Mouse (Mus musculus): Measurements from ENCODE around the gene Mnat1. TPM values are rescaled to one million over a fixed set of nuclear protein-coding genes. Genes with fewer than 3 reads are reported as not detected.
"Not testable (repeated sequence)": the region's sequence is repeated elsewhere in the genome, so short reads cannot be mapped to it uniquely, and the experiment has no call there.

Mnat1 gene
- polyA plus RNA-seq (2014; fragmentation: Nextera tagmentation; extraction: Ambion mirVana) = 24.5 and 26.7 TPM in 2 replicates

DNA sequence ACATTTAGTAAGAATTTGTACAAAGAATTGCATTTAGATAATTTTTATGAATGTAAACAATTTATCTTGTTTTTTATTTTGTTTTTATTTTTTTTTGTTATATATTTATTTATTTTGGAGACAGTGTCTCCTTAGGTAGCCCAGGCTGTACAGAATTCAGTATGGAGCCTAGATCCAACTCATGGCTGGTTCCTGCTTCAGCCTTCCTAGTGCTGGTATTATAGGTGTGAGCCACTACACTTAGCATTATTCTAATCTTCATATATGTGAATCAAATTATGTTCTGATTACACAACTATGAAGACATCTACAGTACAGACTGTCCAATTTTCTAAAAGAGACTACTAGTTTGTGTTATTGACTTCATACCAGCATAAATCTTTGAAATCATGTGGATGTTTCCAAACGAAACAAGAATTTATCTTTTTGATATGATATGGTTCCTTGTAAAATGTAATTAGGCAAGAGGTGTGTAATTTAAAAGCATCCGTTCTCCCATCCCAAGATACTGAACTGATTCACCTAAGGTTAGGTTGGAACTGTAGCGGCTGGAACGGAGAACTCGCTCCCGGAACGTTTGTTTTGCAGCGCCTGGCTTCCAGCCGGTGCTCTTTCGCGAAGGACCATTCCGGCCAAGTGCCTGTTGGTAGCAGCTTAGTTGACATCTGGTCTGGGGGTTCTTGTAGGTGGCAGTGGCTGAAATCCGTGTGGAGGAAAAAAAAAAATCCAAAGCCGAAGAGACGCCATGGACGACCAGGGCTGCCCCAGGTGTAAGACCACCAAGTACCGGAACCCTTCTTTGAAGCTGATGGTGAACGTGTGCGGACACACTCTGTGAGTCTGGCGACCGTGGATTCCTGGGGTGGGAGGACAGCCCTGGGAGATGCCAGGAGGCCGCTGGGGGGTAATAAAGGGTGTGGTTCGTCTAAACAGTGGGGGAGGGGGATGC is at the start of gene Mnat1:
Gene Mnat1 (plus strand): TSS at position 625 of the 949 bp plus-strand sequence.
- H3K27ac ChIP-seq (ENCODE audit: low read depth, low read length) = no peak within 1 kb of the TSS
- H3K4me1 ChIP-seq (ENCODE audit: control insufficient read depth, insufficient read depth, low read length) = peaks cover 7% of the 10 kb centered on the region
- no peaks in the 10 kb centered on the region for H3K27me3 ChIP-seq (replicated peaks; ENCODE audit: control insufficient read depth, insufficient read depth, low read length)
- ATAC-seq (peak; percentile 81), DNase-seq (ENCODE audit: low spot score) (peak; percentile 75)
- H3K4me3 ChIP-seq (ENCODE audit: low read depth, low read length) = peak within 1 kb of the TSS; percentile 72
- peak within 1 kb of the TSS; percentile 62 for H3K4me2 ChIP-seq (ENCODE audit: low read length)
- no peaks in the 10 kb centered on the region for H3K36me3 ChIP-seq (ENCODE audit: control insufficient read depth, insufficient read depth, low read length)
- H3K9me3 ChIP-seq (replicated peaks; ENCODE audit: control insufficient read depth, low read length) = no peaks in the 10 kb centered on the region
- 1% methylated on average over 23 of the region's 23 CpGs for WGBS
- peak within 1 kb of the TSS; percentile 82 for H3K9ac ChIP-seq (ENCODE audit: low read length)

GRCm38 (mm10) chr12:73081828-73082227 is 41.7 kb upstream of the Mnat1 start:
- not testable (repeated sequence) for DNase-seq (ENCODE audit: low spot score); H3K9me3 ChIP-seq (replicated peaks; ENCODE audit: control insufficient read depth, low read length); H3K27me3 ChIP-seq (replicated peaks; ENCODE audit: control insufficient read depth, insufficient read depth, low read length); H3K27ac ChIP-seq (ENCODE audit: low read depth, low read length); H3K9ac ChIP-seq (ENCODE audit: low read length); H3K36me3 ChIP-seq (ENCODE audit: control insufficient read depth, insufficient read depth, low read length); H3K4me3 ChIP-seq (ENCODE audit: low read depth, low read length); ATAC-seq; H3K4me2 ChIP-seq (ENCODE audit: low read length); H3K4me1 ChIP-seq (ENCODE audit: control insufficient read depth, insufficient read depth, low read length)
- 89% methylated on average over 4 of the region's 4 CpGs for WGBS

DNA sequence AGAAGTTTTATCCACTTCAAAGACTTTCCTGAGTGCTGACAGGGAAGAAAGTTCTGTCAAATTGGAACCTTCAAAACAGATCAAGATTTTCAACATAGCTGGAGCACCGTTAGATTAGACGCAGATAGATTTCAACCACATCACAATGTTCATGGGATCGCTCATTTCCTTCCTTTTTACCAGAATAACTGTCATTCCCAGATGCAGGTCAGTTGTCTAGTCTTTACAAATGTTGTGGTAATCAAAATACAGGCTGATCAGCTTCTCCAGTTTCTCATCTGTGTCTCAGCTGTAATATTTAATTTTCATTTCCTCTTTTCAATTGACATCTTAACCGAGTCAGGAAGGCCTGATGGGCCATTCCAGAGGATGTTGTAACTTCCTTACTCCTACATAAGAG is 39.7 kb upstream of the Mnat1 start:
- H3K27ac ChIP-seq (ENCODE audit: low read depth, low read length) = no peak overlapping the region
- no peak overlapping the region for H3K9ac ChIP-seq (ENCODE audit: low read length)
- no peak for ATAC-seq
- 85% methylated on average over 4 of the region's 4 CpGs for WGBS
- H3K27me3 ChIP-seq (replicated peaks; ENCODE audit: control insufficient read depth, insufficient read depth, low read length) = no peaks in the 10 kb centered on the region
- no peak for DNase-seq (ENCODE audit: low spot score)
- H3K4me3 ChIP-seq (ENCODE audit: low read depth, low read length) = no peak overlapping the region
- H3K4me1 ChIP-seq (ENCODE audit: control insufficient read depth, insufficient read depth, low read length) = no peaks in the 10 kb centered on the region
- no peak overlapping the region for H3K4me2 ChIP-seq (ENCODE audit: low read length)
- H3K9me3 ChIP-seq (replicated peaks; ENCODE audit: control insufficient read depth, low read length) = no peaks in the 10 kb centered on the region
- H3K36me3 ChIP-seq (ENCODE audit: control insufficient read depth, insufficient read depth, low read length) = no peaks in the 10 kb centered on the region

GRCm38 (mm10) chr12:73085739-73086630 is 37.5 kb upstream of the Mnat1 start:
- 19% methylated on average over 11 of the region's 11 CpGs for WGBS
- no peaks in the 10 kb centered on the region for H3K9me3 ChIP-seq (replicated peaks; ENCODE audit: control insufficient read depth, low read length)
- no peak overlapping the region for H3K4me2 ChIP-seq (ENCODE audit: low read length)
- ATAC-seq = no peak
- H3K36me3 ChIP-seq (ENCODE audit: control insufficient read depth, insufficient read depth, low read length) = no peaks in the 10 kb centered on the region
- no peaks in the 10 kb centered on the region for H3K27me3 ChIP-seq (replicated peaks; ENCODE audit: control insufficient read depth, insufficient read depth, low read length)
- DNase-seq (ENCODE audit: low spot score) = no peak
- H3K4me3 ChIP-seq (ENCODE audit: low read depth, low read length) = no peak overlapping the region
- H3K4me1 ChIP-seq (ENCODE audit: control insufficient read depth, insufficient read depth, low read length) = no peaks in the 10 kb centered on the region
- H3K27ac ChIP-seq (ENCODE audit: low read depth, low read length) = no peak overlapping the region
- H3K9ac ChIP-seq (ENCODE audit: low read length) = no peak overlapping the region

DNA sequence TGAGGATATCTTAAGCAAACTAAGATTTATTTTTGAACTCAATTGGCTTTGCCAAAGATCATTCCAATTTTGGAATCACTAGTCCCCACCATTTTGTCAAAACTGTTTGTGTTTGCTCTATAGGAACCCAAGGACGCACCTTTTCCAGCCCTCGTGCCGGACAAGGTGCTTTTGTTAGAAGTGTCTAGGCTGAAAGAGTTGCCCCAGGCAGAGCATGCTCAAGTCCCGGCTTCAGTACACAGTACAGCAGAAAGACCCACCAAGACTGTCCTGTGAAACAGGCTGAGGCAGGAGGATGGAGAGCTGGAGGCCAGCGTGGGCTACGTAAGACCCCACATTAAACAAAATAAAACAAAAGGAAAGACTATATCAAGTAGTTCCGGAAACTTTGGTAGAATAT is 36.4 kb upstream of the Mnat1 start:
- WGBS = 86% methylated on average over 7 of the region's 7 CpGs
- H3K27me3 ChIP-seq (replicated peaks; ENCODE audit: control insufficient read depth, insufficient read depth, low read length) = no peaks in the 10 kb centered on the region
- no peak overlapping the region for H3K4me3 ChIP-seq (ENCODE audit: low read depth, low read length)
- H3K9me3 ChIP-seq (replicated peaks; ENCODE audit: control insufficient read depth, low read length) = no peaks in the 10 kb centered on the region
- no peaks in the 10 kb centered on the region for H3K36me3 ChIP-seq (ENCODE audit: control insufficient read depth, insufficient read depth, low read length)
- DNase-seq (ENCODE audit: low spot score) = no peak
- no peak for ATAC-seq
- H3K4me2 ChIP-seq (ENCODE audit: low read length) = no peak overlapping the region
- H3K27ac ChIP-seq (ENCODE audit: low read depth, low read length) = no peak overlapping the region
- H3K9ac ChIP-seq (ENCODE audit: low read length) = no peak overlapping the region
- no peaks in the 10 kb centered on the region for H3K4me1 ChIP-seq (ENCODE audit: control insufficient read depth, insufficient read depth, low read length)

DNA sequence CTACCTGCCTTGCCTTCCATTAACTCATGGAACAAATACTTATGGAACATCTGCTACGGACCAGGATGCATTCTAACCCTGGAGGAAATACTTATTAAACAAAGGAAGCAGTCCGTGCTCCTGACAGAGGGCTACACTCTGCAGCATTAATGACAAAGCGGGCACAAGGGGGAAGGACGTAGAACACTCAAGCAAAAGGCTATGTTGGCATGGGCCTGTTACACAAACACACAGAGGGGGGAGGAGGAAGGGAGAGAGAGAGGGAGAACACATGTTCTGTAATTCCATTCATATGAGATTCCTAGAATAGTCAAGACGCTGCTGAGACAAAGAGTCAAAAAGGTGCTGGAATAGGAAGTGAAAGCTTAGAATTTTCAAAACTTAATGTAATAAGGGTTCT is 35.0 kb upstream of the Mnat1 start:
- H3K9me3 ChIP-seq (replicated peaks; ENCODE audit: control insufficient read depth, low read length) = no peaks in the 10 kb centered on the region
- no peaks in the 10 kb centered on the region for H3K4me1 ChIP-seq (ENCODE audit: control insufficient read depth, insufficient read depth, low read length)
- H3K27ac ChIP-seq (ENCODE audit: low read depth, low read length) = no peak overlapping the region
- ATAC-seq (no peak), DNase-seq (ENCODE audit: low spot score) (no peak)
- H3K9ac ChIP-seq (ENCODE audit: low read length) = no peak overlapping the region
- WGBS = 66% methylated on average over 5 of the region's 5 CpGs
- no peak overlapping the region for H3K4me2 ChIP-seq (ENCODE audit: low read length)
- H3K36me3 ChIP-seq (ENCODE audit: control insufficient read depth, insufficient read depth, low read length) = no peaks in the 10 kb centered on the region
- no peaks in the 10 kb centered on the region for H3K27me3 ChIP-seq (replicated peaks; ENCODE audit: control insufficient read depth, insufficient read depth, low read length)
- no peak overlapping the region for H3K4me3 ChIP-seq (ENCODE audit: low read depth, low read length)

DNA sequence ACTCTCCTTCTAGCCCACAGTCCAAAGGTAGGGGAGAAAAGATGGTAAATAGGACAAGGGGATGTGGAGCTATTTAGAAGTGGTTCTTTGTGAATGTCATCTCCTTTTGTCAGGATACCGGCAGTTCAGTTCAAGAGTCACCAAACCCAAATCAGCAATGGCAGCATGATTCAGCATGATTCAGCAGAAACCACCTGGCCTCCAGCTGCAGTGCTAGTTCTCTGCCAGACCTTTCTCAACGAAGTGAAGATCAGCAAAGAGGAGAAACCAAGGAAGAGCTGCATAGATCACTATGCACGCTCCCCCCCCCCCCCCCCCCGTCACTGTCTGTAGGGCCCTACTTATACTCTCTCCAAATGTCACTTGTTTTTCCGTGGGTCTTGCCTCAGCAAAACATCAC is 34.6 kb upstream of the Mnat1 start:
- Histone ChIP-seq H3K9ac (ENCODE audit: low read length) (no peak overlapping the region), H3K9me3 (replicated peaks; ENCODE audit: control insufficient read depth, low read length) (no peaks in the 10 kb centered on the region), H3K36me3 (ENCODE audit: control insufficient read depth, insufficient read depth, low read length) (no peaks in the 10 kb centered on the region), H3K27me3 (replicated peaks; ENCODE audit: control insufficient read depth, insufficient read depth, low read length) (no peaks in the 10 kb centered on the region), H3K4me3 (ENCODE audit: low read depth, low read length) (no peak overlapping the region), H3K4me2 (ENCODE audit: low read length) (no peak overlapping the region), H3K27ac (ENCODE audit: low read depth, low read length) (no peak overlapping the region), H3K4me1 (ENCODE audit: control insufficient read depth, insufficient read depth, low read length) (no peaks in the 10 kb centered on the region)
- ATAC-seq (no peak), DNase-seq (ENCODE audit: low spot score) (no peak)
- 65% methylated on average over 5 of the region's 5 CpGs for WGBS

DNA sequence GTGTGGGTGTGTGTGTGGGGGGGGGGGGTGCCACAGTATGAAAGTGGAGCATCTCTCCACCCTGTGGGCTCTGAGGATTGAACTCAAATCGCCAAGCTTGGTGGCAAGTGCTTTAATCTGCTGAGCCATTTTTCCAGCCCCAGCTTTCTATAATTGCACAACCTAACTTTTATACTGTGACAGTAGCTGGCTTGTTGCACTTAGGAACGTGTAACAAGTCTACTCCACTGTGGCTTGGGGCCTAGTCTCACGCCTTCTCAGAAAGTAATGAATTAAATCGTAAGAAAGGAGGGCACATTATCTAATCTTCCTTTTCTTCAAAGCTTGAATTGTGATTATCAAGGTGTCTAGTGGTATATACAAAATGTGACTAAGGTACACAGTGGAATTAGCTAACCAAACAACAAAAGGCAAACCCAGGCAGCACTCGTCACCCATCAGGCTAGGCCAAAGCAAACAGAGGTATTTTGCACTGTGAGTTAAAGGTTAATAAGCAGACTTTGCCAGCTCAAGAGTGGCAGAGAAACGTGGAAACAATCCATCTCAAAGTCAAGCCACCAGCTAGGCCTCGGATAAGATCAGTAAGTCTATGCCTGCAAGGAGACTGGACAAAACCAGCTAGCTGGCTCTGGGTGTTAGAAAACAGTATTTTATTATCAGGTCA is 32.7 kb upstream of the Mnat1 start:
- Histone ChIP-seq H3K4me2 (ENCODE audit: low read length) (no peak overlapping the region), H3K4me3 (ENCODE audit: low read depth, low read length) (no peak overlapping the region), H3K9ac (ENCODE audit: low read length) (no peak overlapping the region), H3K27me3 (replicated peaks; ENCODE audit: control insufficient read depth, insufficient read depth, low read length) (no peaks in the 10 kb centered on the region), H3K36me3 (ENCODE audit: control insufficient read depth, insufficient read depth, low read length) (no peaks in the 10 kb centered on the region), H3K4me1 (ENCODE audit: control insufficient read depth, insufficient read depth, low read length) (no peaks in the 10 kb centered on the region), H3K9me3 (replicated peaks; ENCODE audit: control insufficient read depth, low read length) (no peaks in the 10 kb centered on the region), H3K27ac (ENCODE audit: low read depth, low read length) (no peak overlapping the region)
- 79% methylated on average over 7 of the region's 7 CpGs for WGBS
- DNase-seq (ENCODE audit: low spot score) (no peak), ATAC-seq (no peak)
